Comparison of ENCODE assay signal across 23 mouse cellular contexts in genomic region chr2:124706896-124707295, GRCm38 (mm10).
DNase-seq lines count a peak whose midpoint lies in the region; ATAC-seq and TF ChIP-seq lines count a peak whose summit lies in the region.
"Had no signal": no experiment of that assay in that cellular context is flagged by ENCODE, and none has a peak within 500 bp of the region (broad histone marks: within the 10 kb centered on the region; RNA-seq: fewer than 3 reads in every experiment).

No protein-coding gene starts in this region.

- no peaks in the 10 kb centered on the region for H3K27me3 ChIP-seq in embryonic facial prominence, embryonic 14.5 days (replicated peaks; ENCODE audit: control insufficient read depth, insufficient read depth, low read length)
- H3K27me3 ChIP-seq in embryonic facial prominence, embryonic 10.5 days (replicated peaks; ENCODE audit: low read depth, poor library complexity, severe bottlenecking): no peaks in the 10 kb centered on the region
- no peaks in the 10 kb centered on the region for H3K27me3 ChIP-seq in heart, adult 2 months (ENCODE audit: control insufficient read depth, insufficient read depth, low read length)
- no peaks in the 10 kb centered on the region for H3K27me3 ChIP-seq in heart, embryonic 12.5 days (replicated peaks)
- no peaks in the 10 kb centered on the region for H3K27me3 ChIP-seq in limb, embryonic 13.5 days
- no peaks in the 10 kb centered on the region for H3K27me3 ChIP-seq in limb, embryonic 10.5 days (ENCODE audit: low read depth, poor library complexity, severe bottlenecking)
- no peaks in the 10 kb centered on the region for H3K27me3 ChIP-seq in lung, embryonic 16.5 days (ENCODE audit: control insufficient read depth, insufficient read depth, low read depth, low read length)
- H3K27me3 ChIP-seq: forebrain, embryonic 12.5 days; forebrain, embryonic 15.5 days; heart, embryonic 15.5 days; hindbrain, embryonic 12.5 days; hindbrain, embryonic 15.5 days had no signal

- H3K9me3 ChIP-seq in embryonic facial prominence, embryonic 14.5 days (ENCODE audit: control insufficient read depth, low read length): no peaks in the 10 kb centered on the region
- no peaks in the 10 kb centered on the region for H3K9me3 ChIP-seq in embryonic facial prominence, embryonic 10.5 days
- H3K9me3 ChIP-seq in heart, embryonic 12.5 days (replicated peaks): no peaks in the 10 kb centered on the region
- H3K9me3 ChIP-seq in limb, embryonic 13.5 days: no peaks in the 10 kb centered on the region
- no peaks in the 10 kb centered on the region for H3K9me3 ChIP-seq in limb, embryonic 10.5 days (replicated peaks)
- no peaks in the 10 kb centered on the region for H3K9me3 ChIP-seq in lung, embryonic 16.5 days (ENCODE audit: control insufficient read depth, low read length)
- H3K9me3 ChIP-seq: embryonic facial prominence, embryonic 12.5 days; forebrain, embryonic 12.5 days; forebrain, embryonic 15.5 days; heart, embryonic 15.5 days; hindbrain, embryonic 12.5 days; hindbrain, embryonic 15.5 days had no signal

- H3K4me1 ChIP-seq in embryonic facial prominence, embryonic 14.5 days (ENCODE audit: control insufficient read depth, insufficient read depth, low read length): peaks cover 14% of the 10 kb centered on the region
- H3K4me1 ChIP-seq in embryonic facial prominence, embryonic 10.5 days: peaks cover 27% of the 10 kb centered on the region
- H3K4me1 ChIP-seq in heart, adult 2 months (ENCODE audit: control insufficient read depth, insufficient read depth, low read length): peaks cover 5% of the 10 kb centered on the region
- H3K4me1 ChIP-seq in heart, embryonic 12.5 days (replicated peaks): no peaks in the 10 kb centered on the region; the same call in 1 of the 2 replicates
- peaks cover 26% of the 10 kb centered on the region for H3K4me1 ChIP-seq in limb, embryonic 13.5 days
- H3K4me1 ChIP-seq in limb, embryonic 10.5 days: peaks cover 16% of the 10 kb centered on the region; the same call in 1 of the 2 replicates
- no peaks in the 10 kb centered on the region; the same call in 1 of the 2 replicates for H3K4me1 ChIP-seq in lung, embryonic 16.5 days (replicated peaks; ENCODE audit: control insufficient read depth, insufficient read depth, low read length)
- H3K4me1 ChIP-seq in lung, adult 2 months (ENCODE audit: control insufficient read depth, insufficient read depth, low read length): no peaks in the 10 kb centered on the region; the same call in 1 of the 2 replicates
- H3K4me1 ChIP-seq: forebrain, embryonic 15.5 days; hindbrain, embryonic 12.5 days; hindbrain, embryonic 15.5 days had no signal

- WGBS in embryonic facial prominence, embryonic 14.5 days: 26% methylated on average over 7 of the region's 7 CpGs
- 59% methylated on average over 7 of the region's 7 CpGs for WGBS in embryonic facial prominence, embryonic 10.5 days
- 39% methylated on average over 7 of the region's 7 CpGs for WGBS in heart, adult 2 months
- 57% methylated on average over 7 of the region's 7 CpGs for WGBS in heart, embryonic 12.5 days
- whole genome bisulfite sequencing in limb, embryonic 13.5 days: 41% methylated on average over 7 of the region's 7 CpGs
- WGBS in limb, embryonic 10.5 days: 76% methylated on average over 7 of the region's 7 CpGs
- WGBS in lung, embryonic 16.5 days: 48% methylated on average over 7 of the region's 7 CpGs
- 63% methylated on average over 7 of the region's 7 CpGs for WGBS in lung, adult 2 months

- H3K4me2 ChIP-seq in embryonic facial prominence, embryonic 14.5 days (ENCODE audit: low read depth, low read length): no peak overlapping the region
- H3K4me2 ChIP-seq in heart, embryonic 12.5 days: no peak overlapping the region
- no peak overlapping the region for H3K4me2 ChIP-seq in limb, embryonic 13.5 days (replicated peaks)
- no peak overlapping the region for H3K4me2 ChIP-seq in lung, embryonic 16.5 days (ENCODE audit: low read depth, low read length)
- H3K4me2 ChIP-seq: embryonic facial prominence, embryonic 12.5 days; forebrain, embryonic 12.5 days; forebrain, embryonic 15.5 days; heart, embryonic 11.5 days; heart, embryonic 15.5 days; hindbrain, embryonic 12.5 days; hindbrain, embryonic 15.5 days had no signal

- no peak overlapping the region for H3K27ac ChIP-seq in embryonic facial prominence, embryonic 14.5 days (replicated peaks; ENCODE audit: low read depth, low read length)
- no peak overlapping the region for H3K27ac ChIP-seq in embryonic facial prominence, embryonic 10.5 days (replicated peaks)
- no peak overlapping the region for H3K27ac ChIP-seq in heart, adult 2 months
- no peak overlapping the region for H3K27ac ChIP-seq in heart, embryonic 12.5 days (ENCODE audit: poor library complexity, severe bottlenecking)
- 0 out of 2 replicates have a peak overlapping the region, but pooled peaks have one; percentile 4 for H3K27ac ChIP-seq in limb, embryonic 13.5 days
- H3K27ac ChIP-seq in limb, embryonic 10.5 days: no peak overlapping the region
- no peak overlapping the region for H3K27ac ChIP-seq in lung, embryonic 16.5 days (ENCODE audit: low read length)
- H3K27ac ChIP-seq: forebrain, embryonic 12.5 days; forebrain, embryonic 15.5 days; heart, embryonic 15.5 days; hindbrain, embryonic 12.5 days; hindbrain, embryonic 15.5 days had no signal

- DNase-seq in embryonic facial prominence, embryonic 14.5 days (ENCODE audit: low spot score): peak; percentile 50
- no peak for DNase-seq in embryonic facial prominence, embryonic 10.5 days (ENCODE audit: low spot score)
- DNase-seq in heart, adult 2 months: no peak
- no peak for DNase-seq in limb, embryonic 10.5 days (ENCODE audit: low spot score)
- no peak for DNase-seq in lung, adult 2 months
- DNase-seq: adrenal gland, adult 8-10 months; adrenal gland, postnatal 25 days; cerebellum, adult 18-20 months; cerebellum, adult 9-10 months; cerebellum, postnatal 14 days; gastrocnemius, postnatal 10 days had no signal

- intact Hi-C loops in heart, adult 2 months (cut with DNase I): loop anchor here (10.0 kb wide), 1 partner anchor 148 kb away; no protein-coding TSS in a partner anchor

- TF ChIP-seq EP300 in heart, adult 2 months (IDR thresholded peaks at IDR 0.05; ENCODE audit: insufficient read depth, low read depth, low read length): no peak

- no peak for TF ChIP-seq CTCF in heart, adult 2 months (IDR thresholded peaks at IDR 0.05)
- no peak for TF ChIP-seq CTCF in lung, adult 2 months (IDR thresholded peaks at IDR 0.05; ENCODE audit: insufficient read depth, low read length)

- H3K36me3 ChIP-seq in embryonic facial prominence, embryonic 14.5 days (ENCODE audit: control insufficient read depth, insufficient read depth, low read length): no peaks in the 10 kb centered on the region
- no peaks in the 10 kb centered on the region for H3K36me3 ChIP-seq in embryonic facial prominence, embryonic 10.5 days (replicated peaks)
- no peaks in the 10 kb centered on the region; the same call in 1 of the 2 replicates for H3K36me3 ChIP-seq in heart, adult 2 months (ENCODE audit: control insufficient read depth, insufficient read depth, low read length)
- no peaks in the 10 kb centered on the region for H3K36me3 ChIP-seq in heart, embryonic 12.5 days
- no peaks in the 10 kb centered on the region for H3K36me3 ChIP-seq in limb, embryonic 13.5 days
- H3K36me3 ChIP-seq in limb, embryonic 10.5 days: no peaks in the 10 kb centered on the region
- H3K36me3 ChIP-seq in lung, embryonic 16.5 days (ENCODE audit: control insufficient read depth, insufficient read depth, low read length): no peaks in the 10 kb centered on the region
- H3K36me3 ChIP-seq: embryonic facial prominence, embryonic 12.5 days; forebrain, embryonic 12.5 days; forebrain, embryonic 15.5 days; heart, embryonic 15.5 days; hindbrain, embryonic 12.5 days; hindbrain, embryonic 15.5 days had no signal

- ATAC-seq in embryonic facial prominence, embryonic 14.5 days (ENCODE audit: low read depth): no peak
- ATAC-seq in heart, embryonic 12.5 days (ENCODE audit: insufficient number of reproducible peaks, low FRiP score): no peak
- no peak for ATAC-seq in limb, embryonic 13.5 days (ENCODE audit: low FRiP score, low read depth)
- peak; percentile 78 for ATAC-seq in lung, embryonic 16.5 days (ENCODE audit: low read depth)
- ATAC-seq: activated CD4-positive, CD25-positive, alpha-beta regulatory T cell, adult 4 months; forebrain, embryonic 15.5 days had no signal

- TF ChIP-seq POLR2A in heart, adult 2 months (IDR thresholded peaks at IDR 0.05; ENCODE audit: insufficient read depth, low read depth, low read length): no peak
- no peak for TF ChIP-seq POLR2A in lung, adult 2 months (IDR thresholded peaks at IDR 0.05; ENCODE audit: borderline replicate concordance, extremely low read depth, low read depth, low read length)

- no peaks in the 10 kb centered on the region for H3K79me2 ChIP-seq in heart, adult 2 months (replicated peaks; ENCODE audit: control insufficient read depth, insufficient read depth, low read length)

- no peak overlapping the region for H3K9ac ChIP-seq in embryonic facial prominence, embryonic 14.5 days (ENCODE audit: low read depth, low read length)
- H3K9ac ChIP-seq in heart, adult 2 months (ENCODE audit: low read depth, low read length): 0 out of 2 replicates have a peak overlapping the region, but pooled peaks have one; percentile 28
- H3K9ac ChIP-seq in heart, embryonic 12.5 days: no peak overlapping the region
- H3K9ac ChIP-seq in limb, embryonic 13.5 days: no peak overlapping the region
- no peak overlapping the region for H3K9ac ChIP-seq in lung, embryonic 16.5 days (ENCODE audit: low read length)
- H3K9ac ChIP-seq: embryonic facial prominence, embryonic 12.5 days; forebrain, embryonic 12.5 days; forebrain, embryonic 15.5 days; heart, embryonic 15.5 days; hindbrain, embryonic 12.5 days; hindbrain, embryonic 15.5 days had no signal

- no peak overlapping the region for H3K4me3 ChIP-seq in embryonic facial prominence, embryonic 14.5 days (ENCODE audit: low read depth, low read length)
- no peak overlapping the region for H3K4me3 ChIP-seq in embryonic facial prominence, embryonic 10.5 days
- H3K4me3 ChIP-seq in heart, adult 2 months: no peak overlapping the region
- no peak overlapping the region for H3K4me3 ChIP-seq in heart, embryonic 12.5 days
- no peak overlapping the region for H3K4me3 ChIP-seq in limb, embryonic 13.5 days
- H3K4me3 ChIP-seq in limb, embryonic 10.5 days: no peak overlapping the region
- H3K4me3 ChIP-seq in lung, embryonic 16.5 days (ENCODE audit: low read length): no peak overlapping the region
- H3K4me3 ChIP-seq in lung, adult 2 months (replicated peaks; ENCODE audit: extremely low read depth, low read depth, low read length): no peak overlapping the region
- H3K4me3 ChIP-seq: embryonic facial prominence, embryonic 12.5 days; erythroblast, embryonic 14.5 days; forebrain, embryonic 12.5 days; forebrain, embryonic 15.5 days; heart, embryonic 15.5 days; hindbrain, embryonic 12.5 days; hindbrain, embryonic 15.5 days had no signal
